Mouse (Mus musculus) granulocyte monocyte progenitor cell, adult 5-6 weeks (primary cell): Measurements from ENCODE around the gene Cd99l2. TPM values are rescaled to one million over a fixed set of nuclear protein-coding genes. Genes with fewer than 3 reads are reported as not detected.
A peak's percentile ranks its signal among the peaks of the same experiment; 100 is the strongest.

Source experiments
- ATAC-seq: replicated peaks from 2 replicates; pipeline ENCODE4 v1.8.0; 2016; ENCODE audit warnings: mild to moderate bottlenecking, moderate TSS enrichment, inconsistent platforms; ENCODE audit not compliant: poor library complexity, severe bottlenecking
- total RNA-seq, 2 experiments: library from RNA; stranded (forward) in 1 of 2; stranded (reverse) in 1 of 2; fragments of 200-712, 200-1000 nt in 1 of 2; fragments of >200 nt in 1 of 2; fragmentation: Nextera tagmentation in 1 of 2; gene quantifications; 2 replicates each; pipeline ENCODE4 v1.2.3; 2014 to 2017

Gene Cd99l2
- total RNA-seq, 2 experiments from 2014 or later: 4.1 to 10.1 TPM

GRCm38 (mm10) chrX:71381571-71381970 lies 111.1 kb downstream of the Cd99l2 start:
- peak; percentile 62 for ATAC-seq

GRCm38 (mm10) chrX:71378435-71378834 lies 114.2 kb downstream of the Cd99l2 start:
- ATAC-seq: no peak

- ATAC-seq: no peak
Observed at GRCm38 (mm10) chrX:71376781-71377180, 115.9 kb downstream of the Cd99l2 start.

Other genes with a start within 250 kb of the Cd99l2 start
- 44.9 and 49.7 TPM in 2 replicates for gene Mtmr1, start 128.1 kb downstream of the Cd99l2 start, total RNA-seq (2014; fragmentation: Nextera tagmentation)
- 44.3 and 45.2 TPM in 2 replicates for gene Mtmr1, start 128.1 kb downstream of the Cd99l2 start, total RNA-seq (2017)
- 66.0 and 79.2 TPM in 2 replicates for gene Hmgb3, start 63.1 kb upstream of the Cd99l2 start, total RNA-seq (2014; fragmentation: Nextera tagmentation)
- gene Hmgb3, start 63.1 kb upstream of the Cd99l2 start, total RNA-seq (2017): 129 and 138 TPM in 2 replicates
- gene Gpr50, start 170.8 kb upstream of the Cd99l2 start, total RNA-seq (2014; fragmentation: Nextera tagmentation): not detected in 2 replicates
- gene Gpr50, start 170.8 kb upstream of the Cd99l2 start, total RNA-seq (2017): not detected in 2 replicates